Mouse (Mus musculus) stomach, postnatal 0 days (tissue): ENCODE measurements around the gene Nit2.

Experiments
- CTCF ChIP-seq: IDR thresholded peaks from 2 replicates; pipeline ENCODE4 v1.5.1; 2016; ENCODE audit warnings: antibody characterized with exemption, low read depth, mild to moderate bottlenecking, moderate library complexity
- EP300 ChIP-seq: optimal IDR thresholded peaks from 2 replicates; pipeline ENCODE3; 2016; ENCODE audit warnings: antibody characterized with exemption

- TF ChIP-seq CTCF (no peak), EP300 (no peak)
Observed at GRCm38 (mm10) chr16:57163694-57164093, 3.4 kb downstream of the Nit2 start.
